Mouse (Mus musculus) kidney, postnatal 0 days (tissue): ENCODE data around the gene Lin52. TPM values are rescaled to one million over a fixed set of nuclear protein-coding genes. Genes with fewer than 3 reads are reported as not detected.

Source experiments
- ATAC-seq: fragments of 200-750 bp; cut with Nextera tagmentation; replicated peaks from 2 replicates; pipeline ENCODE4 v1.8.0; 2017; ENCODE audit warnings: low read depth, moderate number of reproducible peaks, moderate TSS enrichment, moderate library complexity; ENCODE audit not compliant: low FRiP score
- DNase-seq: peaks from one replicate; pipeline ENCODE4 v3.0.0-alpha.2; 2016; ENCODE audit warnings: low spot score
- H3K27ac ChIP-seq: fragments of 300-500 bp; sonication (generic); 2 replicates; pipeline ENCODE4 v1.5.1; 2014; ENCODE audit warnings: mild to moderate bottlenecking
- H3K27me3 ChIP-seq: fragments of 300-500 bp; sonication (generic); 2 replicates; pipeline ENCODE4 v1.6.1; 2014; ENCODE audit warnings: low read length, mixed read lengths; ENCODE audit not compliant: insufficient read depth
- H3K36me3 ChIP-seq: fragments of 300-500 bp; sonication (generic); 2 replicates; pipeline ENCODE4 v1.6.1; 2014; ENCODE audit warnings: low read length, mixed read lengths; ENCODE audit not compliant: insufficient read depth
- H3K4me1 ChIP-seq: fragments of 300-500 bp; sonication (generic); replicated peaks from 2 replicates; pipeline ENCODE4 v1.6.1; 2014; ENCODE audit warnings: antibody characterized with exemption, low read length, mixed read lengths; ENCODE audit not compliant: insufficient read depth
- H3K4me2 ChIP-seq: fragments of 300-500 bp; sonication (generic); 2 replicates; pipeline ENCODE4 v1.6.1; 2014; ENCODE audit warnings: mild to moderate bottlenecking, low read length, moderate library complexity, mixed read lengths
- H3K4me3 ChIP-seq: fragments of 300-500 bp; sonication (generic); replicated peaks from 2 replicates; pipeline ENCODE4 v1.5.1; 2014; ENCODE audit warnings: low read depth, low read length
- H3K9ac ChIP-seq: fragments of 300-500 bp; sonication (generic); 2 replicates; pipeline ENCODE4 v1.6.1; 2014; ENCODE audit warnings: low read depth, low read length
- H3K9me3 ChIP-seq: fragments of 300-500 bp; sonication (generic); replicated peaks from 2 replicates; pipeline ENCODE4 v1.6.1; 2016; ENCODE audit warnings: low read length, inconsistent platforms, mixed read lengths
- CTCF ChIP-seq: IDR thresholded peaks from 2 replicates; pipeline ENCODE4 v1.5.1; 2016; ENCODE audit warnings: antibody characterized with exemption, low read depth, mild to moderate bottlenecking, moderate library complexity
- WGBS: fragments of 180-500 bp; shearing (Covaris S2); extraction: QIAGEN DNeasy Blood & Tissue Kit; methylation state at CpG from one replicate; pipeline ENCODE4 v1.1.7; 2014; 5-methylcytosine and 5-hydroxymethylcytosine counted together
- polyA plus RNA-seq: library from polyadenylated mRNA; unstranded; fragments of >200 nt; fragmentation: Nextera tagmentation; extraction: Ambion mirVana; gene quantifications from 2 replicates; pipeline ENCODE4 v1.2.1, GENCODE M21; 2015

Lin52 gene
- polyA plus RNA-seq, 1 experiment from 2014 or later = 18.7 TPM

GRCm38 (mm10) chr12:84541391-84541958 lies 90.3 kb downstream of the Lin52 start:
- H3K4me2 ChIP-seq = no peak overlapping the region
- no peak for DNase-seq
- TF ChIP-seq CTCF = no peak
- no peak overlapping the region for H3K27ac ChIP-seq
- H3K4me1 ChIP-seq = no peaks in the 10 kb centered on the region
- H3K9ac ChIP-seq = no peak overlapping the region
- no peaks in the 10 kb centered on the region for H3K27me3 ChIP-seq
- 71% methylated on average over 11 of the region's 11 CpGs for WGBS
- H3K9me3 ChIP-seq = no peaks in the 10 kb centered on the region
- no peak overlapping the region for H3K4me3 ChIP-seq
- H3K36me3 ChIP-seq = no peaks in the 10 kb centered on the region
- ATAC-seq = no peak

- H3K36me3 ChIP-seq = no peaks in the 10 kb centered on the region
- H3K27me3 ChIP-seq = no peaks in the 10 kb centered on the region
- ATAC-seq = peak; percentile 70; the same call in 1 of the 2 replicates
- TF ChIP-seq CTCF = peak; percentile 90
- H3K9me3 ChIP-seq = no peaks in the 10 kb centered on the region
- 3% methylated on average over 12 of the region's 12 CpGs for WGBS
- no peaks in the 10 kb centered on the region for H3K4me1 ChIP-seq
- no peak overlapping the region for H3K27ac ChIP-seq
- no peak overlapping the region for H3K4me3 ChIP-seq
- H3K9ac ChIP-seq = no peak overlapping the region
- no peak overlapping the region for H3K4me2 ChIP-seq
- peak; percentile 83 for DNase-seq
These were observed 94.8 kb downstream of the Lin52 start for GRCm38 (mm10) chr12:84546028-84546427.

- no peaks in the 10 kb centered on the region for H3K27me3 ChIP-seq
- no peak overlapping the region for H3K4me2 ChIP-seq
- no peak overlapping the region for H3K27ac ChIP-seq
- no peaks in the 10 kb centered on the region for H3K9me3 ChIP-seq
- 78% methylated on average over 2 of the region's 2 CpGs for WGBS
- ATAC-seq (no peak), DNase-seq (no peak)
- H3K36me3 ChIP-seq = no peaks in the 10 kb centered on the region
- H3K4me1 ChIP-seq = no peaks in the 10 kb centered on the region
- no peak overlapping the region for H3K9ac ChIP-seq
- no peak overlapping the region for H3K4me3 ChIP-seq
- no peak for TF ChIP-seq CTCF
These were observed 95.4 kb downstream of the Lin52 start for GRCm38 (mm10) chr12:84546577-84547085.

GRCm38 (mm10) chr12:84548251-84548650 lies 97.0 kb downstream of the Lin52 start:
- Histone ChIP-seq H3K4me3 (no peak overlapping the region), H3K27ac (no peak overlapping the region), H3K27me3 (no peaks in the 10 kb centered on the region), H3K4me1 (no peaks in the 10 kb centered on the region), H3K4me2 (no peak overlapping the region), H3K36me3 (no peaks in the 10 kb centered on the region), H3K9ac (no peak overlapping the region), H3K9me3 (no peaks in the 10 kb centered on the region)
- no peak for TF ChIP-seq CTCF
- no peak for DNase-seq
- no peak for ATAC-seq
- 65% methylated on average over 8 of the region's 8 CpGs for WGBS

GRCm38 (mm10) chr12:84555218-84555617 lies 104.0 kb downstream of the Lin52 start:
- no peak for TF ChIP-seq CTCF

GRCm38 (mm10) chr12:84562558-84562957 lies 111.3 kb downstream of the Lin52 start:
- DNase-seq = no peak
- no peak for ATAC-seq
- WGBS = 50% methylated on average over 4 of the region's 4 CpGs
- 0 out of 2 replicates have a peak, but pooled peaks cover 4% of the 10 kb centered on the region for H3K27me3 ChIP-seq
- H3K4me2 ChIP-seq = no peak overlapping the region
- no peaks in the 10 kb centered on the region for H3K4me1 ChIP-seq
- TF ChIP-seq CTCF = no peak; the same call in 1 of the 2 replicates
- H3K27ac ChIP-seq = no peak overlapping the region
- H3K9ac ChIP-seq = no peak overlapping the region
- H3K36me3 ChIP-seq = no peaks in the 10 kb centered on the region
- H3K9me3 ChIP-seq = no peaks in the 10 kb centered on the region
- H3K4me3 ChIP-seq = no peak overlapping the region

More at GRCm38 (mm10) chr12:84555218-84555617, 104.0 kb downstream of the Lin52 start:
- Histone ChIP-seq H3K4me3 (no peak overlapping the region), H3K27ac (no peak overlapping the region), H3K4me1 (no peaks in the 10 kb centered on the region), H3K4me2 (no peak overlapping the region), H3K9ac (no peak overlapping the region), H3K36me3 (no peaks in the 10 kb centered on the region), H3K27me3 (no peaks in the 10 kb centered on the region), H3K9me3 (no peaks in the 10 kb centered on the region)
- 55% methylated on average over 8 of the region's 8 CpGs for WGBS
- no peak for ATAC-seq
- no peak for DNase-seq
